Mouse (Mus musculus): ENCODE measurements at regions not wholly inside any gene's neighbourhood (a gene's known extent, or its start where the extent isn't known, plus 50 kb on each side); places are given as distances from the start of the nearest gene placed in this dataset.
"Not testable (repeated sequence)": the region's sequence is repeated elsewhere in the genome, so short reads cannot be mapped to it uniquely, and the experiment has no call there.

GRCm38 (mm10) chr3:41504867-41505266 lies 50.7 kb upstream of the Jade1 start:
- DNase-seq (ENCODE audit: low spot score in 2 of 2), result no peak

- DNase-seq (ENCODE audit: low spot score in 2 of 2), result no peak
Measured at GRCm38 (mm10) chr3:41502161-41502560, 53.4 kb upstream of the Jade1 start.

GRCm38 (mm10) chr3:41501639-41502038 lies 53.9 kb upstream of the Jade1 start:
- DNase-seq (ENCODE audit: low spot score in 2 of 2), result not testable (repeated sequence)

GRCm38 (mm10) chr3:41501124-41501523 lies 54.4 kb upstream of the Jade1 start:
- DNase-seq (ENCODE audit: low spot score in 2 of 2), result no peak

GRCm38 (mm10) chr3:41499680-41500079 lies 55.9 kb upstream of the Jade1 start:
- DNase-seq (ENCODE audit: low spot score in 2 of 2), result no peak

- DNase-seq (ENCODE audit: low spot score in 2 of 2), result no peak
Measured at GRCm38 (mm10) chr3:41498791-41499190, 56.7 kb upstream of the Jade1 start.

GRCm38 (mm10) chr3:41497771-41498170 lies 57.8 kb upstream of the Jade1 start:
- DNase-seq (ENCODE audit: low spot score in 2 of 2), result no peak

GRCm38 (mm10) chr3:41496931-41497710 lies 58.4 kb upstream of the Jade1 start:
- DNase-seq (ENCODE audit: low spot score in 2 of 2), result no peak

GRCm38 (mm10) chr3:41495893-41496292 lies 59.6 kb upstream of the Jade1 start:
- DNase-seq (ENCODE audit: low spot score in 2 of 2), result no peak

- no peak for DNase-seq (ENCODE audit: low spot score in 2 of 2)
Measured at GRCm38 (mm10) chr3:41495097-41495496, 60.4 kb upstream of the Jade1 start.

- DNase-seq (ENCODE audit: low spot score in 2 of 2), result no peak
Measured at GRCm38 (mm10) chr3:41493472-41493871, 62.1 kb upstream of the Jade1 start.

GRCm38 (mm10) chr3:41492727-41493392 lies 62.7 kb upstream of the Jade1 start:
- DNase-seq (ENCODE audit: low spot score in 2 of 2), result no peak

GRCm38 (mm10) chr3:41492031-41492726 lies 63.4 kb upstream of the Jade1 start:
- DNase-seq (ENCODE audit: low spot score in 2 of 2), result peak in 1 of 2 experiments; percentile 28

GRCm38 (mm10) chr3:41491185-41491584 lies 64.3 kb upstream of the Jade1 start:
- peak in 1 of 2 experiments; percentile 19 for DNase-seq (ENCODE audit: low spot score in 2 of 2)

- no peak for DNase-seq (ENCODE audit: low spot score in 2 of 2)
Measured at GRCm38 (mm10) chr3:41489998-41490397, 65.5 kb upstream of the Jade1 start.

GRCm38 (mm10) chr3:41489571-41489970 lies 66.0 kb upstream of the Jade1 start:
- no peak for DNase-seq (ENCODE audit: low spot score in 2 of 2)

GRCm38 (mm10) chr3:41488229-41488774 lies 67.2 kb upstream of the Jade1 start:
- DNase-seq (ENCODE audit: low spot score in 2 of 2), result no peak

GRCm38 (mm10) chr3:41484920-41485319 lies 70.6 kb upstream of the Jade1 start:
- DNase-seq (ENCODE audit: low spot score in 2 of 2), result peak in 1 of 2 experiments; percentile 15

- no peak for DNase-seq (ENCODE audit: low spot score in 2 of 2)
Measured at GRCm38 (mm10) chr3:41483582-41483981, 71.9 kb upstream of the Jade1 start.

- DNase-seq (ENCODE audit: low spot score in 2 of 2), result no peak
Measured at GRCm38 (mm10) chr3:41482881-41483494, 72.5 kb upstream of the Jade1 start.

- no peak for DNase-seq (ENCODE audit: low spot score in 2 of 2)
Measured at GRCm38 (mm10) chr3:41480186-41480585, 75.3 kb upstream of the Jade1 start.

GRCm38 (mm10) chr3:41478971-41479370 lies 76.6 kb upstream of the Jade1 start:
- DNase-seq (ENCODE audit: low spot score in 2 of 2), result no peak
